Mouse (Mus musculus) heart, adult 9 months (tissue): ENCODE results near the gene Cttn.

Source experiments
- DNase-seq, 2 experiments: peaks; one replicate each; pipeline ENCODE4 v3.0.0; 2022; ENCODE audit warnings: low spot score in 2 of 2

The Cttn gene

GRCm38 (mm10) chr7:144470545-144471059, at the start of gene Cttn:
Gene Cttn, minus strand, starts transcription at chr7:144471009.
- DNase-seq, result peak; percentile 88 to 90

DNA sequence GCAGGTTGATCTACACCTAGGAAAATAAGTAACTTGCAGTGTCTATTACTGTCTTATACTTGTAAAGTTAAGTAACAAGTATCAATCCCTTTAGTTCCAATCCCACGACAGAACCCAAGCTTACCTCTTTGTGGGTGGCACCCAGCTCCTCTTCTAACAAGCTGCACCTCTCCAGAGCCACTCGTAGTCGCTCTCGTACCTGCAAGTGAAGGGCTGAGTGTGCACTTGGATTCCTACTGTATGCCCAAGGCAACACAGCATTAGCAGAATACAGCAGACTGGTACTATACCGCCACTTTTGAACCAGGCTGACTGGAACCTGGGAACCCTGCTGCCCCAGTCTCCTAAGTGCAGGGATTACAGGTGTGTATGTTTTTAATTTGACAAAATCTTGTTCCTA, 49.0 kb upstream of the Cttn start:
- no peak for DNase-seq

- DNase-seq, result no peak
Measured at GRCm38 (mm10) chr7:144516711-144517110, 45.9 kb upstream of the Cttn start.

- DNase-seq, result no peak
Measured at GRCm38 (mm10) chr7:144509090-144509489, 38.3 kb upstream of the Cttn start.

- DNase-seq, result no peak
Measured at GRCm38 (mm10) chr7:144506807-144507206, 36.0 kb upstream of the Cttn start.

DNA sequence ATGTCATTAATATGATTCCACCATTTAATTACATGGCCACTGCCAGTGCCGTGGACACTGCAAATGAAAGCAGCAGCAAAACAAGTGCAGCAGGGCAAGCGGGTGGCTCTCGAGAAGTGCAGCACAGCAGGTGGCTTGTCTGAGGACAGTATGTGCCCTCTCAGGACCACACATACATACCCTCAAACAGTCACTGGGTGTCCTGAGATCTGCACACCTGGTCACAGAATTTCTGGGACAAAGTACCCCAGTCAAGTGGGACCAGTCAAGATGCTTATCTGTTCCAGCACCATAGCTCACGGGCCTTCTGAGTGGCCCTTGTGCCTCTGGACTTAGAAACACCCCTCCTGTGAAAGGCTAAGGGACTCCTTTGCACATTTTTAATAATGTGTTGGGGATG, 33.1 kb upstream of the Cttn start:
- no peak for DNase-seq

DNA sequence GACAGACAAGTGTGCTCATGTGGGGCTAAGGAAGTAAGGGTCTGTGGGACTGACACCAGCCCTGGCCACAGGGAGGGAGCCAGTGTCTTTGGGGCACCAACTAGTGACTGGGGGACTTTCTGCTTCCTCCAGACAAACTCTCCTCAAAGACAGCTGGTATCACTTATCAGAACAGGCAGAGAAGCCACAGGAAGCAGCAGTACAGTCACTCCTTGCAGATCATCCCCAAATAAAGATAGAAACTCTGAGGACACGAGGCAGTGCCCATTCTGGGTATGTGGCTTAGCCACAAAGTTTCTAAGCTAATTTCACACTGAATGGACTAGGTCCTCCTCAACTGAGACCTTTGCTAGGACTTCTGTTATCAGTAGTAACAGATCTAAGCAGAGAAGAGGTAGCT, 22.1 kb upstream of the Cttn start:
- DNase-seq, result no peak

DNA sequence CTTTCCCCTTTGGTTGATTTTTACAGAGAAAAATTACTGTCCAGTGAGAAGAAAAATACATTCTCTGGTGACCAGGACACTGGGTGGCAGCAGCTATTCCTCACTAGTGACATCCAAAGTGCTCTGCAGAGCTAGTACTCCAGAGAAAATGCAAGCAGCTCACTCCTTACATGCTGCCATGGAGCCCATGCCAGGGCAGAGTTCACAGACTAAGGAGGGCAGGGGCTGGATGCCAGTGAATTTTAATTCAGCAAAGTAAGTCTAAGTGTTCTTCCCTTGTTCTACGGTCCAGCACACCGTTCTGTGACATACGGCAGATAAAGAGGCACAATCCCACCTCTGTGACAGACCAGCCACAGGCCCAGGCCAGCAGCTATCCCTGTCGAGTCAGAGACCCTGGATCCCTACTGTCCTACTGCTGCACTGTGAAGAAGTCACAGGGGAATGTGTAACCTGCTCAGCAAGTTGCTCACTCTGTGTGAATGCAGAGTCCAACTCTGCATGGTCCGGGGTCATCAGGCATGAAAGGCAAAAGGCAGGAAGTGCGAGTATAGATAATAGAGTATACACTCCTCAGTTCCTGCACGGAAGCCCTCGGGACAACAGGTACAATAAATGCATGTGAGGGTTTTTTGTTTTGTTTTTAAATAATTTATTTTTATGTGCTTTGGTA, 19.5 kb upstream of the Cttn start:
- no peak for DNase-seq

GRCm38 (mm10) chr7:144489067-144489774, 18.4 kb upstream of the Cttn start:
- peak; percentile 43 to 47 for DNase-seq

DNA sequence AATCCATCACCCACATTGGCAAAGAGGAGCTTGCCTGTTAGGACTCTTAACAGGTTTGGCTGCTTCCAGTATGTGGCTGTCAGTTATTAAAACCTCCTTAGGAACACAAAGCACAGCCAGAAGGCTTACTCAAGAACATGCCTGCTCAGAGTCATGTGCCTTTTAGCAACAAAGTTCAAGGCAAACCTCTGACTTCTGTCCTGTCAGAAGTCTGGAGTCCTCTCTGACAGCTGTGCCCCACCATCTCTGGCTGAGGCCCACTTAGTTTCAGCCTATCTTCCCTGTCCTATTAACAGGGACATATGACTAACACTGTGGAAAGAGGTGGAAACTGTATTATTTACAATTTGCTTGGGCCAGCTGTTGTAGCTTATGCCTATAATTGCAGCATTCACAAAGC, 9.5 kb upstream of the Cttn start:
- no peak for DNase-seq

DNA sequence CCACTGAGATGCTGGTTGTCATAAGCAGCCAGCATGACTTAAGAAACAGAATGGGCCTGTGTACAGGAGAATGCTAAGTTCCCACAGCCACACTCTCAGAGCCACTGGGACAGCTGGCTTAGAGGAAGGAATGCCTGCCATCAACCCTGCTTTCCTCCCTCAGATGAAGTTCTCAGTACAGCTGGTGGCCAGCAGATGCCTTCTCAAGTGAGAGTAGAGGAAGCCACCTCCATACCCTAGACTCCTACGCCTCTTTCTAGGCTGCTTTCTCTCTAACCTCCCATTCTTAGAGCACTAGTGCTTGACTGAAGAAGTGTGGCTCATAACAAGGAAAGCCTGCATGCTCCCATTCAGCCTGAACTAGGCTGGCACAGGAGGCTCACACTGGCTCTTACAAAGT, 8.8 kb upstream of the Cttn start:
- DNase-seq, result no peak

DNA sequence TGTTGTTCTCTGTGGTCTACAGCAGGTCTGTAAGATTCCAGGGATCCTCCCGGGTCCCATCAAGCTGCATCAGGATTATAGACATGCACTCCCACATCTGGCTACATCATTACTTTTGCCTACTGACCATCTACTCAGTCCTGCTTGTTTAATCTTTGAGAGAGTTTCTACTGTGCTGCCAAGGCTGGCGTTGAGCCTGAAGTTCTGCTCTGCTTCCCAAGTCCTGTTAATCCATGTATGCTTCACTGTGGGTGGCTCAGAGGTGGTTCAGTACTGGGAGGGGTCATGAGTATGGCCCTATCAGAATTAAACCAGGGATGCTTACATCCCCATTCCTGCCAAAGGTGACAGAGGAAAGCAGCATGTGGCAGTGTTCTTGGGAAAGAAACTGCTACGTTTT, 4.9 kb upstream of the Cttn start:
- no peak for DNase-seq

GRCm38 (mm10) chr7:144473486-144473885, 2.7 kb upstream of the Cttn start:
- no peak for DNase-seq

- no peak for DNase-seq
Measured at GRCm38 (mm10) chr7:144471103-144471502, 294 bp upstream of the Cttn start.

DNA sequence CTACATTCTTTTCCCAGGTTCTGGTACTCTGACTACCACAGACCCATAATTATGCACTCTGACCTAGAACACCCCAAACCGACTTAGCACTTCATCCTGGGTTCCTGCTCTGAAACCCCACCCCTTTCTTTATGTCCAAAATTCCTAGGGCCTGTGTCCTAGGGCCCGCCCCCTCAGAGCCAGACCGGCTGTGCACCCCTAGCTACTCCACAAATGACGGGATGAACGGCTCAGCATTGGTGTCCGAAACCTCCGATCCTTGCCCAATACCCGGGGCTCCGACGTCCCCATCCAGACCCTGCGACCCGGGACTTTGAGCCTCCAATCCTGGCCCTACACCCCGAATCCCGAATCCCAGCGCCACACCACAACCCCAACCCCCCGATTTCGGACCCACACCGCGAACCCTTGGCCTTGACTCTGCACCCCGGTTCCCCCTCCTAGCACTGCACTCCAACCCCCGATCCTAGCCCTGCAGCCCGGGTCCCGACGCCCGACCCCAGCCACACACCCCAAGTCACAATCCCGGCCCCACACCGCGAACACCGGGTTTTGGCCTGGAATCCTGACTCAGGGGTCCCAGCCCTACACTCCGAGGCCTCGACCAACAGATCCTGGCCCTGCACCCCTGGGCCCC, 783 bp downstream of the Cttn start:
- DNase-seq, result no peak

GRCm38 (mm10) chr7:144469181-144469641, 1.6 kb downstream of the Cttn start:
- DNase-seq, result peak in 1 of 2 experiments; percentile 19

DNA sequence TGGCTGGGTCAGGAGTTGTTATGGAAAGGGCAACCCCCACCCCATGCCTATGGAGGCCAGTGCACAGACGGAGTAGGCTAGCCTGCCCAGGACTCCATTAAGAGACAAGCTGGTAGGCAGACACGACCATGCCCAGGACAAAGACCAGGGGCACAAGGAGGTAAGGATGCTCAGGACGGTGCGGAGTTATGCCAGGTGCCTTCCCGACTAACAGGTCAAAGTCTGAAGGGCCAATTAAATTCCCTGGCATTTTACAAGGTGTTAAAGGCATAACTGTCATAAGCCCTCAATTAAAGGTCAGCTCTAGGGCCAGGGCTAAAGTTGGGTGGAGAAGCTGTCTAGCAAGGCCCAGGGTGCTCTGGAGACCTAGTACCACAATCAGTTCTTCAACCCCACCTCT, 2.1 kb downstream of the Cttn start:
- DNase-seq, result no peak

DNA sequence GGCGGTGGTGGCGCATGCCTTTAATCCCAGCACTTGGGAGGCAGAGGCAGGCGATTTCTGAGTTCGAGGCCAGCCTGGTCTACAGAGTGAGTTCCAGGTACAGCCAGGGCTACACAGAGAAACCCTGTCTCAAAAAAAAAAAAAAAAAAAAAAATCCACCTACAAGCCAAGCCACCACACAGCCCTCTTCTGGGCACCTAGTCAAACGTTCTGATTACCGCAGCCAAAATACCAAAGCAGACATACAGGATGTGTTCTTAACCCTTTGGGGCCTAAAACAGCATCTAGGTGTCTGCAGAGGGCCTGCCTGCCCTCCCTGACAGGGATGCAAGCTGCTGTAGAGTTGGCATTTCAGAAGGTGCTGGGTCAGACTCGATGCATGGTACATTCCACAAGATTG, 8.2 kb downstream of the Cttn start:
- DNase-seq, result no peak

DNA sequence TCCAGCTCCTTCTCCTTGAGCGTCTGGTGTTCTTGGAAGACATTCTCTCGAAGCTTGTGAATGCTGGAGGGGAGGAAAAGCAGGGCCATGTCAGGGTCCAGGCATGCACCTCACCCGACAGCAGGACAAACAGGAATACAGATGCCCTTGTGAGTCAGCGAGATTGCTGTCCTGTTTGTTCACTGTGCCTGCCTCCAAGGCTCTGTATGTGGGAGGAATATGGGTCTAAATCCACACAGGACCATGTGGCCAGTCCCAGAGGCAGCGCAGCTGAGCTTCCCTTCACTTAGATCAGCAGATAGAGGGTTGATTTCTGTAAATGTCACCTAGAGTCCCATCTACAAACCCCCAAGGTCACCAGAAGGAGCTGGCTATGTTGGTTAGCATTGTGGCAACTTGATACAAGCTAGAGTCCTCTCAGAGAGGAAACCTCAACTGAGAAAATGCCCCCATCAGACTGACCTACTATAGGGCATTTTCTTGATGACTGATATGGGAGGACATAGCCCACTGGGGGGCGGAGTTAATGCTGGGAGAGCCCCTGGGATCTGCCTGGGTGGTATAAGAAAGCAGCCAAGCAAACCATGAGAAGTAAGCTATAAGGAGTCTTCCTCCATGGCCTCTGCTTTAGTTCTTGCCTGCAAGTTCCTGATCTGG, 9.4 kb downstream of the Cttn start:
- DNase-seq, result no peak

DNA sequence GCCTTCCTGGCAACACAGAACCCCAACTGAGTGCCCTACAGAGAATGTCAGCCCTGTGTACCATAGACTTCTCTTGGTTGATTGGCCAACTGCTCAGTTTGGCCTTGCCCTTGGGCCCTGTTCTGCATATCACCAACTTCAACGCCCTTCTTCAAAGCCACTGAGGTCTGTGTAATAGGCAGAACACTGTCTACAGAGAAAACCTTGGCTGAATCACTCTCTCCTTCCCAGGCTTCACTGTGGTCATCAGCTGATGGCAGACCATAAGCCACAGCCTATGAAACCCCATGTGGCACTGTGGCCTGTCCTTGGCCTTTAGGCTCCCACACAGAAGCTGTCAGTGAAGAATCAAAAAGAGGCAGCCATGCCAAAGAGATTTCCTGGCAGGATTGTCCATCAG, 11.9 kb downstream of the Cttn start:
- no peak for DNase-seq

DNA sequence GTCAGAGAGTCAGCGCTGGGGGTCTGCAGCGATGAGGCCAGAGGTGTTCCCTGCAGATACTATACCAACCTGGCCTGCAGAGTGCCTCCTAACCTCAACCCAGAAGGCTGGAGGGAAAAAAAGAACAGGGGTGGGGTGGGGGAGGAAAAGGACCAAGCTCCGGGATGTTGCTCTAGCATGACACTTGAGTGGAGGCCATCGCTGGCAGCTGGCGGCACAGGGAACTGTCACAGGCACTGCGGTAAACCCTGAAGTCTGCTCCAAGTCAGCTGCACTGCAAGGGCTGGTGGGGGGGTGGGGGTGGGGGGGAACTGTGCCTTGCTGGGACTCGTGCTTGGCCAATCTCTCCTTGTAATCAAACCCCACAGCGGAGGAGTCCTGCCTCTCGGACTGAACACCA, 20.1 kb downstream of the Cttn start:
- DNase-seq, result no peak
